Mouse (Mus musculus) MEL (cell line): Measurements from ENCODE around the gene Pigyl. TPM values are rescaled to one million over a fixed set of nuclear protein-coding genes. Genes with fewer than 3 reads are reported as not detected.

Experiments used
- DNase-seq: peaks from one replicate; pipeline ENCODE4 v3.0.0; 2011; ENCODE audit warnings: low read depth, low spot score
- H3K27ac ChIP-seq: 2 replicates; pipeline ENCODE4 v1.5.1; 2012; ENCODE audit warnings: low read depth, mild to moderate bottlenecking, control low read depth, low read length, moderate library complexity; ENCODE audit not compliant: control insufficient read depth
- H3K27me3 ChIP-seq, 2 experiments: fragments of 150-350 bp in 1 of 2; sonication (generic) in 1 of 2; 2 replicates each; pipeline ENCODE4 v1.6.1; 2012; ENCODE audit warnings: low read length in 2 of 2, mild to moderate bottlenecking in 2 of 2, improper control_type of control experiment in 1 of 2, moderate library complexity in 1 of 2; ENCODE audit not compliant: insufficient read depth in 2 of 2, control insufficient read depth in 1 of 2
- H3K36me3 ChIP-seq, 2 experiments: 2 replicates each; pipeline ENCODE4 v1.6.1; 2012 to 2014; ENCODE audit warnings: low read length in 2 of 2, improper control_type of control experiment in 1 of 2, inconsistent platforms in 1 of 2, mild to moderate bottlenecking in 1 of 2; ENCODE audit not compliant: insufficient read depth in 2 of 2, control insufficient read depth in 1 of 2
- H3K4me1 ChIP-seq, 2 experiments: fragments of 150-350 bp in 1 of 2; sonication (generic) in 1 of 2; 2 replicates each; pipeline ENCODE4 v1.6.1; 2012; ENCODE audit warnings: low read length in 2 of 2, improper control_type of control experiment in 1 of 2, mild to moderate bottlenecking in 1 of 2; ENCODE audit not compliant: insufficient read depth in 2 of 2, control insufficient read depth in 1 of 2
- H3K4me3 ChIP-seq, 2 experiments: fragments of 150-350 bp in 1 of 2; sonication (generic) in 1 of 2; 2 replicates each; pipeline ENCODE4 v1.5.1; 2012; ENCODE audit warnings: low read depth in 2 of 2, low read length in 2 of 2, mild to moderate bottlenecking in 2 of 2, moderate library complexity in 2 of 2, control low read depth in 1 of 2, improper control_type of control experiment in 1 of 2; ENCODE audit not compliant: control insufficient read depth in 1 of 2, insufficient read depth in 1 of 2
- H3K79me2 ChIP-seq: 2 replicates; pipeline ENCODE4 v1.6.1; 2012; ENCODE audit warnings: mild to moderate bottlenecking, low read length, moderate library complexity; ENCODE audit not compliant: control insufficient read depth, poor library complexity, insufficient read depth
- H3K9ac ChIP-seq: 2 replicates; pipeline ENCODE4 v1.6.1; 2012; ENCODE audit warnings: low read depth, mild to moderate bottlenecking, control low read depth, low read length, moderate library complexity; ENCODE audit not compliant: control insufficient read depth, poor library complexity, severe bottlenecking
- H3K9me3 ChIP-seq: fragments of 150-350 bp; sonication (generic); replicated peaks from 2 replicates; pipeline ENCODE4 v1.6.1; 2012; ENCODE audit warnings: mild to moderate bottlenecking, low read length, improper control_type of control experiment, moderate library complexity; ENCODE audit not compliant: insufficient read depth
- BHLHE40 ChIP-seq: IDR thresholded peaks from 2 replicates; pipeline ENCODE4 v1.6.1; 2012; ENCODE audit warnings: low read depth, mild to moderate bottlenecking, inconsistent platforms, low read length, improper control_type of control experiment, borderline replicate concordance
- CHD1 ChIP-seq: IDR thresholded peaks from 2 replicates; pipeline ENCODE4 v1.6.1; 2012; ENCODE audit warnings: low read depth, mild to moderate bottlenecking, inconsistent platforms, low read length, improper control_type of control experiment
- CHD2 ChIP-seq: IDR thresholded peaks from 2 replicates; pipeline ENCODE4 v1.6.1; 2011; ENCODE audit warnings: low read length, improper control_type of control experiment
- CTCF ChIP-seq, 3 experiments: IDR thresholded peaks in 2 of 3; conservative IDR thresholded peaks in 1 of 3; 2 replicates each; pipeline ENCODE4 v1.5.1; 2011 to 2012; ENCODE audit warnings: low read length in 3 of 3, low read depth in 2 of 3, mild to moderate bottlenecking in 2 of 3, improper control_type of control experiment in 1 of 3, inconsistent platforms in 1 of 3, mixed read lengths in 1 of 3, moderate library complexity in 1 of 3; ENCODE audit not compliant: control insufficient read depth in 1 of 3, insufficient read depth in 1 of 3, poor library complexity in 1 of 3, severe bottlenecking in 1 of 3
- E2F4 ChIP-seq: IDR thresholded peaks from 2 replicates; pipeline ENCODE4 v1.6.1; 2011; ENCODE audit warnings: low read depth, low read length, improper control_type of control experiment, borderline replicate concordance
- ELF1 ChIP-seq: IDR thresholded peaks from 2 replicates; pipeline ENCODE4 v1.6.1; 2014; ENCODE audit warnings: low read depth, mild to moderate bottlenecking, inconsistent platforms, low read length, improper control_type of control experiment, moderate library complexity
- EP300 ChIP-seq, 2 experiments: IDR thresholded peaks; 2 replicates each; pipeline ENCODE4 v1.6.1; 2011; ENCODE audit warnings: improper control_type of control experiment in 2 of 2, low read length in 2 of 2, low read depth in 1 of 2, mild to moderate bottlenecking in 1 of 2
- ETS1 ChIP-seq: IDR thresholded peaks from 2 replicates; pipeline ENCODE4 v1.6.1; 2012; ENCODE audit warnings: low read depth, mild to moderate bottlenecking, inconsistent platforms, low read length, improper control_type of control experiment, moderate library complexity
- GABPA ChIP-seq: IDR thresholded peaks from 2 replicates; pipeline ENCODE4 v1.6.1; 2012; ENCODE audit warnings: low read depth, mild to moderate bottlenecking, inconsistent platforms, low read length, improper control_type of control experiment, moderate library complexity
- GATA1 ChIP-seq: IDR thresholded peaks from 2 replicates; pipeline ENCODE4 v1.6.1; 2011; ENCODE audit warnings: low read depth, low read length, improper control_type of control experiment
- HCFC1 ChIP-seq: IDR thresholded peaks from 2 replicates; pipeline ENCODE4 v1.6.1; 2012; ENCODE audit warnings: low read depth, mild to moderate bottlenecking, inconsistent platforms, low read length, improper control_type of control experiment, moderate library complexity
- JUND ChIP-seq: IDR thresholded peaks from 2 replicates; pipeline ENCODE4 v1.6.1; 2011; ENCODE audit warnings: low read depth, mild to moderate bottlenecking, improper control_type of control experiment, low read length
- KAT2A ChIP-seq: conservative IDR thresholded peaks from 2 replicates; pipeline ENCODE4 v1.6.1; 2012; ENCODE audit warnings: low read depth, low read length, improper control_type of control experiment, inconsistent platforms
- MAFK ChIP-seq: IDR thresholded peaks from 2 replicates; pipeline ENCODE4 v1.6.1; 2011; ENCODE audit warnings: low read depth, mild to moderate bottlenecking, low read length, improper control_type of control experiment, borderline replicate concordance
- MAX ChIP-seq: IDR thresholded peaks from 2 replicates; pipeline ENCODE4 v1.6.1; 2011; ENCODE audit warnings: low read length, improper control_type of control experiment
- MAZ ChIP-seq: IDR thresholded peaks from 2 replicates; pipeline ENCODE4 v1.6.1; 2012; ENCODE audit warnings: low read depth, mild to moderate bottlenecking, inconsistent platforms, low read length, improper control_type of control experiment
- MXI1 ChIP-seq: IDR thresholded peaks from 2 replicates; pipeline ENCODE4 v1.6.1; 2011; ENCODE audit warnings: mild to moderate bottlenecking, low read depth, low read length, improper control_type of control experiment
- MYB ChIP-seq: IDR thresholded peaks from 2 replicates; pipeline ENCODE4 v1.6.1; 2011; ENCODE audit warnings: mild to moderate bottlenecking, low read depth, low read length, improper control_type of control experiment
- MYC ChIP-seq: IDR thresholded peaks from 2 replicates; pipeline ENCODE4 v1.6.1; 2011; ENCODE audit warnings: low read depth, mild to moderate bottlenecking, low read length, improper control_type of control experiment, moderate library complexity
- NELFE ChIP-seq: IDR thresholded peaks from 2 replicates; pipeline ENCODE4 v1.6.1; 2011; ENCODE audit warnings: low read depth, low read length, improper control_type of control experiment
- NRF1 ChIP-seq: IDR thresholded peaks from 2 replicates; pipeline ENCODE4 v1.6.1; 2014; ENCODE audit warnings: low read depth, mild to moderate bottlenecking, inconsistent platforms, low read length, improper control_type of control experiment, moderate library complexity; ENCODE audit not compliant: poor library complexity, insufficient read depth, severe bottlenecking
- POLR2A ChIP-seq, 2 experiments: IDR thresholded peaks; 2 replicates each; pipeline ENCODE4 v1.6.1; 2011 to 2012; ENCODE audit warnings: low read length in 2 of 2, mild to moderate bottlenecking in 2 of 2, control low read depth in 1 of 2, improper control_type of control experiment in 1 of 2, low read depth in 1 of 2, moderate library complexity in 1 of 2; ENCODE audit not compliant: control insufficient read depth in 1 of 2, insufficient read depth in 1 of 2, poor library complexity in 1 of 2
- POLR2AphosphoS2 ChIP-seq: IDR thresholded peaks from 2 replicates; pipeline ENCODE4 v1.6.1; 2011; ENCODE audit warnings: low read length, improper control_type of control experiment
- POLR2AphosphoS5 ChIP-seq: IDR thresholded peaks from 2 replicates; pipeline ENCODE4 v1.6.1; 2012; ENCODE audit warnings: low read depth, borderline replicate concordance, mild to moderate bottlenecking, inconsistent platforms, low read length, moderate library complexity, mixed read lengths
- RAD21 ChIP-seq: IDR thresholded peaks from 2 replicates; pipeline ENCODE4 v1.6.1; 2011; ENCODE audit warnings: mild to moderate bottlenecking, low read depth, low read length, improper control_type of control experiment
- RCOR1 ChIP-seq: IDR thresholded peaks from 2 replicates; pipeline ENCODE4 v1.6.1; 2012; ENCODE audit warnings: low read depth, mild to moderate bottlenecking, inconsistent platforms, low read length, improper control_type of control experiment
- SIN3A ChIP-seq: IDR thresholded peaks from 2 replicates; pipeline ENCODE4 v1.6.1; 2012; ENCODE audit warnings: low read length, improper control_type of control experiment, inconsistent platforms
- SMC3 ChIP-seq: IDR thresholded peaks from 2 replicates; pipeline ENCODE4 v1.6.1; 2011; ENCODE audit warnings: low read depth, low read length, improper control_type of control experiment
- TAL1 ChIP-seq: IDR thresholded peaks from 2 replicates; pipeline ENCODE4 v1.6.1; 2012; ENCODE audit warnings: mild to moderate bottlenecking, inconsistent platforms, low read length, moderate library complexity, mixed read lengths
- TBP ChIP-seq: IDR thresholded peaks from 2 replicates; pipeline ENCODE4 v1.8.0; 2011; ENCODE audit warnings: low read depth, low read length, improper control_type of control experiment
- TCF12 ChIP-seq: IDR thresholded peaks from 2 replicates; pipeline ENCODE4 v1.6.1; 2014; ENCODE audit warnings: low read depth, mild to moderate bottlenecking, inconsistent platforms, low read length, improper control_type of control experiment, moderate library complexity
- UBTF ChIP-seq: IDR thresholded peaks from 2 replicates; pipeline ENCODE4 v1.6.1; 2012; ENCODE audit warnings: low read depth, mild to moderate bottlenecking, inconsistent platforms, low read length, improper control_type of control experiment, moderate library complexity, borderline replicate concordance; ENCODE audit not compliant: insufficient read depth
- USF1 ChIP-seq: IDR thresholded peaks from 2 replicates; pipeline ENCODE4 v1.6.1; 2014; ENCODE audit warnings: low read depth, mild to moderate bottlenecking, inconsistent platforms, low read length, improper control_type of control experiment, moderate library complexity
- USF2 ChIP-seq, 2 experiments: IDR thresholded peaks; 2 replicates each; pipeline ENCODE4 v1.6.1; 2011 to 2012; ENCODE audit warnings: improper control_type of control experiment in 2 of 2, low read length in 2 of 2, borderline replicate concordance in 1 of 2, inconsistent platforms in 1 of 2, low read depth in 1 of 2, mild to moderate bottlenecking in 1 of 2; ENCODE audit not compliant: insufficient read depth in 1 of 2
- ZC3H11A ChIP-seq: IDR thresholded peaks from 2 replicates; pipeline ENCODE4 v1.6.1; 2012; ENCODE audit warnings: low read depth, mild to moderate bottlenecking, inconsistent platforms, low read length, improper control_type of control experiment
- ZKSCAN1 ChIP-seq: IDR thresholded peaks from 2 replicates; pipeline ENCODE4 v1.6.1; 2012; ENCODE audit warnings: low read depth, mild to moderate bottlenecking, inconsistent platforms, low read length, improper control_type of control experiment, moderate library complexity
- ZMIZ1 ChIP-seq: IDR thresholded peaks from 2 replicates; pipeline ENCODE4 v1.6.1; 2012; ENCODE audit warnings: low read depth, mild to moderate bottlenecking, inconsistent platforms, low read length, improper control_type of control experiment, moderate library complexity
- ZNF384 ChIP-seq: IDR thresholded peaks from 2 replicates; pipeline ENCODE4 v1.6.1; 2012; ENCODE audit warnings: low read depth, mild to moderate bottlenecking, inconsistent platforms, low read length, improper control_type of control experiment
- polyA plus RNA-seq, 2 experiments: library from polyadenylated mRNA; stranded (reverse) in 1 of 2; unstranded in 1 of 2; fragments of >175 nt in 1 of 2; fragments of >200 nt in 1 of 2; gene quantifications; 2 replicates each; pipeline versions ENCODE4 v1.2.1 to v1.2.4; 2012; ENCODE audit warnings: low replicate concordance in 2 of 2, low read depth in 1 of 2; ENCODE audit not compliant: insufficient read length in 2 of 2, insufficient read depth in 1 of 2, missing spikeins in 1 of 2
- total RNA-seq: library from RNA; depleted of rRNA; stranded (reverse); fragments of 300-350 nt; gene quantifications from 2 replicates; pipeline ENCODE4 v1.2.3, GENCODE M21; 2012

The Pigyl gene
- total and polyA plus RNA-seq, 3 experiments, result 103 to 146 TPM; not detected in 1

- H3K4me1 ChIP-seq, result peaks cover 18 to 36% of the 10 kb centered on the region in 2 experiments
- H3K9me3 ChIP-seq, result no peaks in the 10 kb centered on the region
- no peak overlapping the region for H3K9ac ChIP-seq
- TF ChIP-seq TAL1 (no peak), EP300 (IDR thresholded peaks at IDR 0.05; ENCODE audit: low read depth in 1 of 2, low read length in 2 of 2) (peak in 1 of 2 experiments; percentile 11; a peak in 1 of 4 replicates), MYC (0 out of 2 replicates have a peak, but pooled peaks have one; percentile 67), ZKSCAN1 (no peak), CTCF (IDR thresholded peaks at IDR 0.05 in 2 of 3, conservative IDR thresholded peaks at IDR 0.05 in 1 of 3; ENCODE audit: control insufficient read depth in 1 of 3, insufficient read depth in 1 of 3, low read depth in 2 of 3, low read length in 3 of 3, poor library complexity in 1 of 3, severe bottlenecking in 1 of 3) (peak; percentile 89 to 100 (median 97)), HCFC1 (no peak), E2F4 (no peak), MYB (no peak), ETS1 (no peak), POLR2AphosphoS2 (no peak), CHD2 (no peak; the same call in 1 of the 2 replicates), RAD21 (peak; percentile 64), UBTF (no peak), TBP (no peak), GABPA (no peak), SMC3 (peak; percentile 61), JUND (no peak), POLR2A (IDR thresholded peaks at IDR 0.05; ENCODE audit: control insufficient read depth in 1 of 2, insufficient read depth in 1 of 2, low read depth in 1 of 2, low read length in 2 of 2, poor library complexity in 1 of 2) (no peak), BHLHE40 (no peak), KAT2A (no peak), ZMIZ1 (no peak), ZC3H11A (peak; percentile 35), TCF12 (no peak), MAX (peak; percentile 88), MAZ (no peak), RCOR1 (peak; percentile 69; the same call in 1 of the 2 replicates), CHD1 (no peak), USF2 (IDR thresholded peaks at IDR 0.05; ENCODE audit: borderline replicate concordance in 1 of 2, insufficient read depth in 1 of 2, low read depth in 1 of 2, low read length in 2 of 2) (0 out of 4 replicates have a peak, but pooled peaks of 1 of the 2 experiments have one; percentile 32), USF1 (peak; percentile 85), POLR2AphosphoS5 (no peak), GATA1 (no peak), ELF1 (no peak), SIN3A (no peak), ZNF384 (0 out of 2 replicates have a peak, but pooled peaks have one; percentile 16), MAFK (no peak), NRF1 (no peak), MXI1 (no peak), NELFE (no peak)
Measured at GRCm38 (mm10) chr9:22138480-22138879, 18.2 kb upstream of the Pigyl start.

More at GRCm38 (mm10) chr9:22138480-22138879, 18.2 kb upstream of the Pigyl start:
- DNase-seq, result peak; percentile 82
- H3K27ac ChIP-seq, result no peak overlapping the region
- no peak overlapping the region for H3K4me3 ChIP-seq
- no peaks in the 10 kb centered on the region for H3K27me3 ChIP-seq
- no peaks in the 10 kb centered on the region for H3K79me2 ChIP-seq
- H3K36me3 ChIP-seq, result peaks cover 0 to 33% of the 10 kb centered on the region in 2 experiments; a peak in 2 of 4 replicates
